Mouse (Mus musculus) MEL (cell line): Measurements from ENCODE around the gene Hspa1a. TPM values are rescaled to one million over a fixed set of nuclear protein-coding genes. Genes with fewer than 3 reads are reported as not detected.

Experiments
- DNase-seq: peaks from one replicate; pipeline ENCODE4 v3.0.0; 2011; ENCODE audit warnings: low read depth, low spot score
- H3K27ac ChIP-seq: 2 replicates; pipeline ENCODE4 v1.5.1; 2012; ENCODE audit warnings: low read depth, mild to moderate bottlenecking, control low read depth, low read length, moderate library complexity; ENCODE audit not compliant: control insufficient read depth
- H3K27me3 ChIP-seq, 2 experiments: fragments of 150-350 bp in 1 of 2; sonication (generic) in 1 of 2; 2 replicates each; pipeline ENCODE4 v1.6.1; 2012; ENCODE audit warnings: low read length in 2 of 2, mild to moderate bottlenecking in 2 of 2, improper control_type of control experiment in 1 of 2, moderate library complexity in 1 of 2; ENCODE audit not compliant: insufficient read depth in 2 of 2, control insufficient read depth in 1 of 2
- H3K36me3 ChIP-seq, 2 experiments: 2 replicates each; pipeline ENCODE4 v1.6.1; 2012 to 2014; ENCODE audit warnings: low read length in 2 of 2, improper control_type of control experiment in 1 of 2, inconsistent platforms in 1 of 2, mild to moderate bottlenecking in 1 of 2; ENCODE audit not compliant: insufficient read depth in 2 of 2, control insufficient read depth in 1 of 2
- H3K4me1 ChIP-seq, 2 experiments: fragments of 150-350 bp in 1 of 2; sonication (generic) in 1 of 2; 2 replicates each; pipeline ENCODE4 v1.6.1; 2012; ENCODE audit warnings: low read length in 2 of 2, improper control_type of control experiment in 1 of 2, mild to moderate bottlenecking in 1 of 2; ENCODE audit not compliant: insufficient read depth in 2 of 2, control insufficient read depth in 1 of 2
- H3K4me3 ChIP-seq, 2 experiments: fragments of 150-350 bp in 1 of 2; sonication (generic) in 1 of 2; 2 replicates each; pipeline ENCODE4 v1.5.1; 2012; ENCODE audit warnings: low read depth in 2 of 2, low read length in 2 of 2, mild to moderate bottlenecking in 2 of 2, moderate library complexity in 2 of 2, control low read depth in 1 of 2, improper control_type of control experiment in 1 of 2; ENCODE audit not compliant: control insufficient read depth in 1 of 2, insufficient read depth in 1 of 2
- H3K79me2 ChIP-seq: 2 replicates; pipeline ENCODE4 v1.6.1; 2012; ENCODE audit warnings: mild to moderate bottlenecking, low read length, moderate library complexity; ENCODE audit not compliant: control insufficient read depth, poor library complexity, insufficient read depth
- H3K9ac ChIP-seq: 2 replicates; pipeline ENCODE4 v1.6.1; 2012; ENCODE audit warnings: low read depth, mild to moderate bottlenecking, control low read depth, low read length, moderate library complexity; ENCODE audit not compliant: control insufficient read depth, poor library complexity, severe bottlenecking
- H3K9me3 ChIP-seq: fragments of 150-350 bp; sonication (generic); replicated peaks from 2 replicates; pipeline ENCODE4 v1.6.1; 2012; ENCODE audit warnings: mild to moderate bottlenecking, low read length, improper control_type of control experiment, moderate library complexity; ENCODE audit not compliant: insufficient read depth
- CHD2 ChIP-seq: IDR thresholded peaks from 2 replicates; pipeline ENCODE4 v1.6.1; 2011; ENCODE audit warnings: low read length, improper control_type of control experiment
- CTCF ChIP-seq, 3 experiments: IDR thresholded peaks in 2 of 3; conservative IDR thresholded peaks in 1 of 3; 2 replicates each; pipeline ENCODE4 v1.5.1; 2011 to 2012; ENCODE audit warnings: low read length in 3 of 3, low read depth in 2 of 3, mild to moderate bottlenecking in 2 of 3, improper control_type of control experiment in 1 of 3, inconsistent platforms in 1 of 3, mixed read lengths in 1 of 3, moderate library complexity in 1 of 3; ENCODE audit not compliant: control insufficient read depth in 1 of 3, insufficient read depth in 1 of 3, poor library complexity in 1 of 3, severe bottlenecking in 1 of 3
- E2F4 ChIP-seq: IDR thresholded peaks from 2 replicates; pipeline ENCODE4 v1.6.1; 2011; ENCODE audit warnings: low read depth, low read length, improper control_type of control experiment, borderline replicate concordance
- ETS1 ChIP-seq: IDR thresholded peaks from 2 replicates; pipeline ENCODE4 v1.6.1; 2012; ENCODE audit warnings: low read depth, mild to moderate bottlenecking, inconsistent platforms, low read length, improper control_type of control experiment, moderate library complexity
- GABPA ChIP-seq: IDR thresholded peaks from 2 replicates; pipeline ENCODE4 v1.6.1; 2012; ENCODE audit warnings: low read depth, mild to moderate bottlenecking, inconsistent platforms, low read length, improper control_type of control experiment, moderate library complexity
- JUND ChIP-seq: IDR thresholded peaks from 2 replicates; pipeline ENCODE4 v1.6.1; 2011; ENCODE audit warnings: low read depth, mild to moderate bottlenecking, improper control_type of control experiment, low read length
- MEF2A ChIP-seq: IDR thresholded peaks from 2 replicates; pipeline ENCODE4 v1.6.1; 2014; ENCODE audit warnings: low read depth, mild to moderate bottlenecking, inconsistent platforms, low read length, improper control_type of control experiment; ENCODE audit not compliant: poor library complexity, insufficient replicate concordance, severe bottlenecking; ENCODE audit errors: extremely low read depth
- MXI1 ChIP-seq: IDR thresholded peaks from 2 replicates; pipeline ENCODE4 v1.6.1; 2011; ENCODE audit warnings: mild to moderate bottlenecking, low read depth, low read length, improper control_type of control experiment
- MYB ChIP-seq: IDR thresholded peaks from 2 replicates; pipeline ENCODE4 v1.6.1; 2011; ENCODE audit warnings: mild to moderate bottlenecking, low read depth, low read length, improper control_type of control experiment
- NELFE ChIP-seq: IDR thresholded peaks from 2 replicates; pipeline ENCODE4 v1.6.1; 2011; ENCODE audit warnings: low read depth, low read length, improper control_type of control experiment
- NRF1 ChIP-seq: IDR thresholded peaks from 2 replicates; pipeline ENCODE4 v1.6.1; 2014; ENCODE audit warnings: low read depth, mild to moderate bottlenecking, inconsistent platforms, low read length, improper control_type of control experiment, moderate library complexity; ENCODE audit not compliant: poor library complexity, insufficient read depth, severe bottlenecking
- RAD21 ChIP-seq: IDR thresholded peaks from 2 replicates; pipeline ENCODE4 v1.6.1; 2011; ENCODE audit warnings: mild to moderate bottlenecking, low read depth, low read length, improper control_type of control experiment
- RCOR1 ChIP-seq: IDR thresholded peaks from 2 replicates; pipeline ENCODE4 v1.6.1; 2012; ENCODE audit warnings: low read depth, mild to moderate bottlenecking, inconsistent platforms, low read length, improper control_type of control experiment
- TAL1 ChIP-seq: IDR thresholded peaks from 2 replicates; pipeline ENCODE4 v1.6.1; 2012; ENCODE audit warnings: mild to moderate bottlenecking, inconsistent platforms, low read length, moderate library complexity, mixed read lengths
- TCF12 ChIP-seq: IDR thresholded peaks from 2 replicates; pipeline ENCODE4 v1.6.1; 2014; ENCODE audit warnings: low read depth, mild to moderate bottlenecking, inconsistent platforms, low read length, improper control_type of control experiment, moderate library complexity
- UBTF ChIP-seq: IDR thresholded peaks from 2 replicates; pipeline ENCODE4 v1.6.1; 2012; ENCODE audit warnings: low read depth, mild to moderate bottlenecking, inconsistent platforms, low read length, improper control_type of control experiment, moderate library complexity, borderline replicate concordance; ENCODE audit not compliant: insufficient read depth
- USF2 ChIP-seq, 2 experiments: IDR thresholded peaks; 2 replicates each; pipeline ENCODE4 v1.6.1; 2011 to 2012; ENCODE audit warnings: improper control_type of control experiment in 2 of 2, low read length in 2 of 2, borderline replicate concordance in 1 of 2, inconsistent platforms in 1 of 2, low read depth in 1 of 2, mild to moderate bottlenecking in 1 of 2; ENCODE audit not compliant: insufficient read depth in 1 of 2
- ZC3H11A ChIP-seq: IDR thresholded peaks from 2 replicates; pipeline ENCODE4 v1.6.1; 2012; ENCODE audit warnings: low read depth, mild to moderate bottlenecking, inconsistent platforms, low read length, improper control_type of control experiment
- ZKSCAN1 ChIP-seq: IDR thresholded peaks from 2 replicates; pipeline ENCODE4 v1.6.1; 2012; ENCODE audit warnings: low read depth, mild to moderate bottlenecking, inconsistent platforms, low read length, improper control_type of control experiment, moderate library complexity
- ZNF384 ChIP-seq: IDR thresholded peaks from 2 replicates; pipeline ENCODE4 v1.6.1; 2012; ENCODE audit warnings: low read depth, mild to moderate bottlenecking, inconsistent platforms, low read length, improper control_type of control experiment
- polyA plus RNA-seq, 2 experiments: library from polyadenylated mRNA; stranded (reverse) in 1 of 2; unstranded in 1 of 2; fragments of >175 nt in 1 of 2; fragments of >200 nt in 1 of 2; gene quantifications; 2 replicates each; pipeline versions ENCODE4 v1.2.1 to v1.2.4; 2012; ENCODE audit warnings: low replicate concordance in 2 of 2, low read depth in 1 of 2; ENCODE audit not compliant: insufficient read length in 2 of 2, insufficient read depth in 1 of 2, missing spikeins in 1 of 2
- total RNA-seq: library from RNA; depleted of rRNA; stranded (reverse); fragments of 300-350 nt; gene quantifications from 2 replicates; pipeline ENCODE4 v1.2.3, GENCODE M21; 2012

Gene Hspa1a
- total and polyA plus RNA-seq, 3 experiments = not detected

DNA sequence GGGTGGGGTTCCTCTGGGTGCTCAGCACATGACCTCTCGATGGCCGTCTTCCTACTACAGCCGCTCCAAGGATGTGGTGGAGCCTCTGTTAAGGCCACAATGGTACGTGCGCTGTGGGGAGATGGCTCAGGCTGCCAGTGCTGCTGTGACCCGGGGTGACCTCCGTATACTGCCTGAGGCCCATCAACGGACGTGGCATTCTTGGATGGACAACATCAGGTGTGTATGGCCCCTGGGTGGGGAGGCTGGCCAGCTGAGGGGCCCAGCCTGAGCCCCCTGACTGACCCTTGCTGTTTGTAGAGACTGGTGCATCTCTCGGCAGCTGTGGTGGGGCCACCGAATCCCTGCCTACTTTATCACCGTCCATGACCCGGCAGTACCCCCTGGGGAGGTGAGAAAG is 40.5 kb upstream of the Hspa1a start:
- no peak overlapping the region for H3K4me3 ChIP-seq
- H3K4me1 ChIP-seq = peaks cover 0 to 15% of the 10 kb centered on the region in 2 experiments; a peak in 3 of 4 replicates
- H3K36me3 ChIP-seq = peaks cover 6 to 9% of the 10 kb centered on the region in 2 experiments
- H3K27me3 ChIP-seq = no peaks in the 10 kb centered on the region
- no peak overlapping the region for H3K27ac ChIP-seq
- no peaks in the 10 kb centered on the region for H3K9me3 ChIP-seq
- no peak for TF ChIP-seq MYB
- no peak for TF ChIP-seq NRF1
- TF ChIP-seq ZKSCAN1 = no peak
- no peak for TF ChIP-seq RCOR1
- no peak for TF ChIP-seq CHD2
- no peak for TF ChIP-seq ZC3H11A
- TF ChIP-seq MXI1 = no peak
- no peak for TF ChIP-seq TCF12
- no peak for TF ChIP-seq E2F4
- no peak for TF ChIP-seq UBTF
- no peak for TF ChIP-seq CTCF (IDR thresholded peaks at IDR 0.05 in 2 of 3, conservative IDR thresholded peaks at IDR 0.05 in 1 of 3; ENCODE audit: control insufficient read depth in 1 of 3, insufficient read depth in 1 of 3, low read depth in 2 of 3, low read length in 3 of 3, poor library complexity in 1 of 3, severe bottlenecking in 1 of 3)
- TF ChIP-seq TAL1 = no peak
- peaks cover 4% of the 10 kb centered on the region; the same call in 1 of the 2 replicates for H3K79me2 ChIP-seq
- H3K9ac ChIP-seq = no peak overlapping the region
- DNase-seq = no peak

DNA sequence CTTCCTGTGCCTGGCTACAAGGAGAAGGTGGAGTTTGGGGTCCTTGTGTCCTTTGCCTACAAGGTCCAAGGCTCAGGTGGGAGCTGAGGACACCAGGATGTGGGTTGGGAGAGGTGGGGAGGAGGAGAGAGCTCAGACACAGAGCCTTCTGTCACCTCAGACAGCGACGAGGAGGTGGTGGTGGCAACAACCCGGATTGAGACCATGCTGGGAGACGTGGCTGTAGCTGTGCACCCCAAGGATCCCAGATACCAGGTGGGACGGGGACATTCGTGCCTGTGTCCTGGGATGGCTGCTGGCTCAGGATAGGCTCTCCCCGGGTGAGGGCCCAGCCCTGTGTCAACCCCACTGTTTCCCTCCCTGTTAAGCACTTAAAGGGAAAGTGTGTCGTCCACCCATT is 39.5 kb upstream of the Hspa1a start:
- Histone ChIP-seq H3K9me3 (no peaks in the 10 kb centered on the region), H3K27ac (no peak overlapping the region), H3K9ac (no peak overlapping the region), H3K36me3 (peaks cover 3 to 6% of the 10 kb centered on the region in 2 experiments), H3K79me2 (peaks cover 4% of the 10 kb centered on the region; the same call in 1 of the 2 replicates), H3K27me3 (no peaks in the 10 kb centered on the region), H3K4me1 (peaks cover 0 to 13% of the 10 kb centered on the region in 2 experiments; a peak in 2 of 4 replicates), H3K4me3 (no peak overlapping the region)
- no peak for TF ChIP-seq ZC3H11A
- TF ChIP-seq ETS1 = no peak
- TF ChIP-seq MYB = no peak
- no peak for TF ChIP-seq RAD21
- no peak for TF ChIP-seq JUND
- no peak for TF ChIP-seq USF2 (IDR thresholded peaks at IDR 0.05; ENCODE audit: borderline replicate concordance in 1 of 2, insufficient read depth in 1 of 2, low read depth in 1 of 2, low read length in 2 of 2)
- TF ChIP-seq MXI1 = no peak
- no peak for TF ChIP-seq ZNF384
- no peak for TF ChIP-seq TCF12
- TF ChIP-seq NELFE = no peak
- no peak for TF ChIP-seq MEF2A
- TF ChIP-seq GABPA = no peak
- no peak for DNase-seq
